Mouse (Mus musculus) MEL (cell line): ENCODE results near the gene Zdhhc14.

Experiments
- CTCF ChIP-seq, 3 experiments: IDR thresholded peaks in 2 of 3; conservative IDR thresholded peaks in 1 of 3; 2 replicates each; pipeline ENCODE4 v1.5.1; 2011 to 2012; ENCODE audit warnings: low read length in 3 of 3, low read depth in 2 of 3, mild to moderate bottlenecking in 2 of 3, improper control_type of control experiment in 1 of 3, inconsistent platforms in 1 of 3, mixed read lengths in 1 of 3, moderate library complexity in 1 of 3; ENCODE audit not compliant: control insufficient read depth in 1 of 3, insufficient read depth in 1 of 3, poor library complexity in 1 of 3, severe bottlenecking in 1 of 3
- POLR2AphosphoS2 ChIP-seq: IDR thresholded peaks from 2 replicates; pipeline ENCODE4 v1.6.1; 2011; ENCODE audit warnings: low read length, improper control_type of control experiment
- TBP ChIP-seq: IDR thresholded peaks from 2 replicates; pipeline ENCODE4 v1.8.0; 2011; ENCODE audit warnings: low read depth, low read length, improper control_type of control experiment
- ZKSCAN1 ChIP-seq: IDR thresholded peaks from 2 replicates; pipeline ENCODE4 v1.6.1; 2012; ENCODE audit warnings: low read depth, mild to moderate bottlenecking, inconsistent platforms, low read length, improper control_type of control experiment, moderate library complexity

DNA sequence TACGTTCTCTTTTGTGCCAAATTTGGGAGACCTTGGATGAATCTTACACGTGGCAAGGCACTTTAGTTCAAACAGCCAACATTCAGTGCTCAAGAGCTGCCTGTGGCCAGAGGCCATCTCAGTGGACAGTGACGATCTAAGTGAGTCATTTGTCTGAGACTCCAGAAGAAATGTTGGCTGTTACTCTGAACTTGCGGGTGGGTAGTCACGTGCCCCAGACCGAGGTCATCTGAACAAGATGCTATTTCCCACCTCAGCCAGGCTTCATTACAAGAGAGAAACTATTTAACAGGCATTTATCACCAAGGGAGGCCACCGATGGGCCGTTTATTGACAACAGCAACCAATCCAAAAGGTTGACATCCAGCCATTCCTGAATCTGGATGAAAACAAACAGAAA is 174.3 kb downstream of the Zdhhc14 start:
- TF ChIP-seq CTCF (IDR thresholded peaks at IDR 0.05 in 2 of 3, conservative IDR thresholded peaks at IDR 0.05 in 1 of 3; ENCODE audit: control insufficient read depth in 1 of 3, insufficient read depth in 1 of 3, low read depth in 2 of 3, low read length in 3 of 3, poor library complexity in 1 of 3, severe bottlenecking in 1 of 3) (no peak), POLR2AphosphoS2 (no peak), TBP (no peak), ZKSCAN1 (no peak)
